Mouse (Mus musculus) small intestine, adult 2 months (tissue): ENCODE results near the gene Trappc1.

ENCODE experiments used
- CTCF ChIP-seq: fragments of 200-500 bp; IDR thresholded peaks from 2 replicates; pipeline ENCODE4 v1.5.1; 2012; ENCODE audit warnings: low read depth, mild to moderate bottlenecking, control low read depth, inconsistent platforms, low read length, moderate library complexity, mixed read lengths; ENCODE audit not compliant: insufficient replicate concordance, insufficient read length; ENCODE audit errors: extremely low read depth
- POLR2A ChIP-seq: fragments of 200-500 bp; IDR thresholded peaks from 2 replicates; pipeline ENCODE4 v1.6.1; 2012; ENCODE audit warnings: low read depth, mild to moderate bottlenecking, control low read depth, inconsistent platforms, low read length, moderate library complexity

GRCm38 (mm10) chr11:69364376-69364775 lies 40.6 kb downstream of the Trappc1 start:
- no peak for TF ChIP-seq CTCF
- TF ChIP-seq POLR2A: peak; percentile 45; the same call in 1 of the 2 replicates
